Mouse (Mus musculus) CH12.LX (cell line): ENCODE results near the gene Etfdh. TPM values are rescaled to one million over a fixed set of nuclear protein-coding genes. Genes with fewer than 3 reads are reported as not detected.

Source experiments
- DNase-seq: peaks from one replicate; pipeline ENCODE4 v3.0.0-alpha.2; 2013; ENCODE audit errors: extremely low read depth
- H3K27ac ChIP-seq: 2 replicates; pipeline ENCODE4 v1.5.1; 2012; ENCODE audit warnings: low read depth, mild to moderate bottlenecking, control low read depth, moderate library complexity; ENCODE audit not compliant: insufficient read depth
- H3K27me3 ChIP-seq: replicated peaks from 2 replicates; pipeline ENCODE3; 2012; ENCODE audit warnings: inconsistent platforms
- H3K36me3 ChIP-seq, 2 experiments: replicated peaks in 1 of 2; 2 replicates each; pipeline versions ENCODE3 to v1.6.1; 2012; ENCODE audit warnings: inconsistent platforms in 1 of 2, low read length in 1 of 2, mild to moderate bottlenecking in 1 of 2, mixed read lengths in 1 of 2, moderate library complexity in 1 of 2; ENCODE audit not compliant: control insufficient read depth in 1 of 2, insufficient read depth in 1 of 2
- H3K4me1 ChIP-seq, 2 experiments: 2 replicates each; pipeline ENCODE4 v1.6.1; 2012; ENCODE audit warnings: inconsistent platforms in 1 of 2, moderate library complexity in 1 of 2; ENCODE audit not compliant: insufficient read depth in 2 of 2, control insufficient read depth in 1 of 2
- H3K4me2 ChIP-seq: 2 replicates; pipeline ENCODE4 v1.6.1; 2012; ENCODE audit warnings: low read depth, mild to moderate bottlenecking, control low read depth; ENCODE audit not compliant: poor library complexity, insufficient read depth, severe bottlenecking
- H3K4me3 ChIP-seq, 3 experiments: fragments of 150-350 bp in 1 of 3; sonication (generic) in 1 of 3; replicated peaks in 1 of 3; 2 replicates each; pipeline versions ENCODE3 to v1.5.1; 2011 to 2012; ENCODE audit warnings: low read depth in 2 of 3, low read length in 2 of 3, mild to moderate bottlenecking in 2 of 3, moderate library complexity in 2 of 3, control low read depth in 1 of 3, improper control_type of control experiment in 1 of 3, inconsistent platforms in 1 of 3, mixed read lengths in 1 of 3; ENCODE audit not compliant: poor library complexity in 1 of 3
- H3K79me2 ChIP-seq: replicated peaks from 2 replicates; pipeline ENCODE4 v1.6.1; 2012; ENCODE audit warnings: mild to moderate bottlenecking, moderate library complexity; ENCODE audit not compliant: control insufficient read depth, poor library complexity, insufficient read depth, severe bottlenecking; ENCODE audit errors: extremely low read depth
- H3K9ac ChIP-seq: 2 replicates; pipeline ENCODE4 v1.6.1; 2012; ENCODE audit warnings: low read depth, mild to moderate bottlenecking, control low read depth, moderate library complexity; ENCODE audit not compliant: insufficient read depth
- H3K9me3 ChIP-seq: replicated peaks from 2 replicates; pipeline ENCODE3; 2012; ENCODE audit warnings: low read length, inconsistent platforms, mixed read lengths
- BHLHE40 ChIP-seq: IDR thresholded peaks from 2 replicates; pipeline ENCODE4 v1.6.1; 2011; ENCODE audit warnings: mild to moderate bottlenecking, low read depth, low read length, improper control_type of control experiment
- CHD1 ChIP-seq: IDR thresholded peaks from 2 replicates; pipeline ENCODE4 v1.6.1; 2012; ENCODE audit warnings: low read depth, low read length, improper control_type of control experiment, inconsistent platforms
- CHD2 ChIP-seq: IDR thresholded peaks from 2 replicates; pipeline ENCODE4 v1.6.1; 2011; ENCODE audit warnings: low read length, improper control_type of control experiment
- CTCF ChIP-seq, 2 experiments: IDR thresholded peaks in 1 of 2; conservative IDR thresholded peaks in 1 of 2; 2 replicates each; pipeline ENCODE4 v1.5.1; 2011 to 2012; ENCODE audit warnings: low read depth in 2 of 2, low read length in 2 of 2, improper control_type of control experiment in 1 of 2, inconsistent platforms in 1 of 2, mild to moderate bottlenecking in 1 of 2, moderate library complexity in 1 of 2
- E2F4 ChIP-seq: IDR thresholded peaks from 2 replicates; pipeline ENCODE4 v1.6.1; 2011; ENCODE audit warnings: low read depth, low read length, improper control_type of control experiment; ENCODE audit not compliant: insufficient replicate concordance
- ELF1 ChIP-seq: IDR thresholded peaks from 2 replicates; pipeline ENCODE4 v1.6.1; 2014; ENCODE audit warnings: low read depth, mild to moderate bottlenecking, inconsistent platforms, low read length, improper control_type of control experiment
- EP300 ChIP-seq: IDR thresholded peaks from 2 replicates; pipeline ENCODE4 v1.6.1; 2011; ENCODE audit warnings: low read length, improper control_type of control experiment
- ETS1 ChIP-seq: conservative IDR thresholded peaks from 2 replicates; pipeline ENCODE4 v1.6.1; 2012; ENCODE audit warnings: low read depth, mild to moderate bottlenecking, inconsistent platforms, low read length, improper control_type of control experiment, moderate library complexity
- GABPA ChIP-seq: IDR thresholded peaks from 2 replicates; pipeline ENCODE4 v1.6.1; 2012; ENCODE audit warnings: low read depth, low read length, improper control_type of control experiment, inconsistent platforms; ENCODE audit not compliant: insufficient replicate concordance
- HCFC1 ChIP-seq: IDR thresholded peaks from 2 replicates; pipeline ENCODE4 v1.6.1; 2012; ENCODE audit warnings: low read depth, mild to moderate bottlenecking, inconsistent platforms, low read length, improper control_type of control experiment
- JUN ChIP-seq: IDR thresholded peaks from 2 replicates; pipeline ENCODE4 v1.6.1; 2011; ENCODE audit warnings: low read depth, mild to moderate bottlenecking, low read length, improper control_type of control experiment, moderate library complexity; ENCODE audit not compliant: insufficient read depth
- JUND ChIP-seq: conservative IDR thresholded peaks from 2 replicates; pipeline ENCODE4 v1.6.1; 2011; ENCODE audit warnings: low read depth, low read length, improper control_type of control experiment
- KAT2A ChIP-seq: IDR thresholded peaks from 2 replicates; pipeline ENCODE4 v1.6.1; 2012; ENCODE audit warnings: low read length, improper control_type of control experiment, inconsistent platforms; ENCODE audit not compliant: insufficient replicate concordance
- MAFK ChIP-seq: IDR thresholded peaks from 2 replicates; pipeline ENCODE4 v1.6.1; 2011; ENCODE audit warnings: low read length, improper control_type of control experiment; ENCODE audit not compliant: insufficient replicate concordance
- MAX ChIP-seq: IDR thresholded peaks from 2 replicates; pipeline ENCODE4 v1.6.1; 2011; ENCODE audit warnings: low read length, improper control_type of control experiment
- MXI1 ChIP-seq: IDR thresholded peaks from 2 replicates; pipeline ENCODE4 v1.6.1; 2011; ENCODE audit warnings: mild to moderate bottlenecking, low read depth, low read length, improper control_type of control experiment
- POLR2A ChIP-seq: IDR thresholded peaks from 2 replicates; pipeline ENCODE4 v1.6.1; 2011; ENCODE audit warnings: low read depth, mild to moderate bottlenecking, improper control_type of control experiment, low read length
- RAD21 ChIP-seq: IDR thresholded peaks from 2 replicates; pipeline ENCODE4 v1.6.1; 2011; ENCODE audit warnings: low read depth, mild to moderate bottlenecking, low read length, improper control_type of control experiment, moderate library complexity
- USF2 ChIP-seq: conservative IDR thresholded peaks from 2 replicates; pipeline ENCODE4 v1.6.1; 2011; ENCODE audit warnings: low read depth, low read length, improper control_type of control experiment
- ZC3H11A ChIP-seq: IDR thresholded peaks from 2 replicates; pipeline ENCODE4 v1.6.1; 2012; ENCODE audit warnings: low read depth, mild to moderate bottlenecking, inconsistent platforms, low read length, improper control_type of control experiment
- ZKSCAN1 ChIP-seq: IDR thresholded peaks from 2 replicates; pipeline ENCODE4 v1.6.1; 2012; ENCODE audit warnings: low read depth, inconsistent platforms, low read length, improper control_type of control experiment, borderline replicate concordance
- dilution Hi-C: fragments of 300-500 bp; cut with MboI; formaldehyde crosslinking; loops from 2 replicates; pipeline ENCODE4 v1.14.3; 2020; ENCODE audit warnings: low sequenced_read_pairs; ENCODE audit not compliant: extremely low pct_unique_long_range_greater_than_20kb, extremely low pct_ligation_motif_present
- in situ Hi-C: fragments of 300-500 bp; cut with MboI; formaldehyde crosslinking; loops from 3 replicates; pipeline ENCODE4 v1.14.3; 2019; ENCODE audit warnings: low sequenced_read_pairs, low pct_ligation_motif_present, low pct_unique_long_range_greater_than_20kb, mixed read lengths
- polyA plus RNA-seq: library from polyadenylated mRNA; unstranded; fragments of >175 nt; gene quantifications from 2 replicates; pipeline ENCODE4 v1.2.1, GENCODE M21; 2012; ENCODE audit warnings: low read depth; ENCODE audit not compliant: insufficient read length
- total RNA-seq, 2 experiments: library from RNA; depleted of rRNA; stranded (reverse); fragments of 300-350 nt in 1 of 2; fragments of >200 nt in 1 of 2; gene quantifications; 2 replicates each; pipeline ENCODE4 v1.2.3; 2012 to 2014

The Etfdh gene
- total and polyA plus RNA-seq, 3 experiments: 22.0 to 32.1 (median 22.4) TPM

DNA sequence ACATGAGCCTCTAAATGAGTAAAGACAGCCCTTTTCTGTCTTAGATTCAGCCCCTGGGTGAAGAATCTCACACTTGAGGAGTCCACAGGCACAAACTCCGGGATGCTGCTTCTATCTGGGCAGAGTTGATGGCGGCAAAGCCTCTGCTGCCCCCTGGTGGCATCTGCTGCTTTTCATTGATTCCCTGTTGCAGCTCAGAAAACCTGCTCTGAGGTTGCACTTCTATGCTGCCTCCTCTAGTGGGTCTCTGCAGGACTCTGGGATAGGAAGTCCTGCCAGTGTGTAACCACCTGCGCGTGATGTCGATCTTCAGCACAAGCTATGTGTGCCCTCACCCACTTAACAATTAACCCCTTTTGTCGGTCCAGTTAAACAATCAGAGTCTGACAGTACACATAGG is 42.5 kb downstream of the Etfdh start (continued):
- TF ChIP-seq ZKSCAN1 (no peak), MAX (no peak), E2F4 (no peak), ELF1 (peak; percentile 61; the same call in 1 of the 2 replicates), BHLHE40 (peak; percentile 61)

DNA sequence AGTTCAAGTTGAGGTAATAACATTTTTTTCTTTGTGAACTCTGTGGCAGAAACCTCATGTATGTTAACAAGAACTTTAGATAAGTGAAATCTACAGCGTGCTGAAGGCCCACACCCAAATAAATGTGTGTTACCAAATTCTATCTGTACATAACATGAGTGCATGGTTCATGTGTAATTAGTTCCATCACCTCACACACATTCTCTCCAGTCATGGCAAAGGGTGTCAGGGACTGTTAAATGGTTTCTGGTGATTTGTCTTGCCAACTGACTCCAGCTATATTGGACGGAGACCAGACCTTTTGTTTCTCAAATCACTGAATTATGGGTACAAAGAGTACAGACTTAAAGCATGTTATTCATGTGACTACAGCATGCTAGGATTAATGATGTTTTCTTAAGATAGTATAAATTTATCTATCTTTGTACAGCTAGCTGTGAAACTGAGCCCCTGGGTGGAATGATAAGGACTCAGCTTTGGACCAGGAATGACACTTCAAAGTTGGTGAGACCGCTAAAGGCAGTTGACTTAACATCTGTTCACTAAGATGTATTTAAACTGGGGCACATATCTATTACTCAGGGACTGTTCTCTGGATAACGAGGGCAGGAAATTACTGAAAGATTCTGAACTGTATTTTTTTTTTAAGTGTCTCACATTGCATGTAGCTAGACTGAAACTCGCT is 49.3 kb downstream of the Etfdh start:
- TF ChIP-seq CHD1 (no peak), RAD21 (no peak), JUN (no peak), CHD2 (no peak), KAT2A (no peak), ELF1 (no peak), CTCF (conservative IDR thresholded peaks at IDR 0.05 in 1 of 2, IDR thresholded peaks at IDR 0.05 in 1 of 2; ENCODE audit: low read depth in 2 of 2, low read length in 2 of 2) (no peak), GABPA (no peak), EP300 (no peak), POLR2A (no peak), ZC3H11A (no peak)
- TF ChIP-seq, all 38 proteins: peak for 0
- Histone ChIP-seq H3K36me3 (no peaks in the 10 kb centered on the region), H3K27me3 (peaks cover 47% of the 10 kb centered on the region), H3K9me3 (no peaks in the 10 kb centered on the region), H3K27ac (no peak overlapping the region), H3K9ac (no peak overlapping the region), H3K79me2 (no peaks in the 10 kb centered on the region), H3K4me2 (no peak overlapping the region), H3K4me3 (no peak overlapping the region), H3K4me1 (no peaks in the 10 kb centered on the region)
- in situ Hi-C loops: loop anchor here (25.0 kb wide), 1 partner anchor 618 kb away; no protein-coding TSS in a partner anchor
- dilution Hi-C loops: loop anchor here (25.0 kb wide), 1 partner anchor 368 kb away; no protein-coding TSS in a partner anchor
- no peak for DNase-seq

GRCm38 (mm10) chr3:79578164-79578563 is 51.1 kb downstream of the Etfdh start:
- H3K4me2 ChIP-seq: no peak overlapping the region
- dilution Hi-C loops: loop anchor here (25.0 kb wide), 1 partner anchor 366 kb away; no protein-coding TSS in a partner anchor
- in situ Hi-C loops: loop anchor here (25.0 kb wide), 1 partner anchor 616 kb away; no protein-coding TSS in a partner anchor
- no peak overlapping the region for H3K9ac ChIP-seq
- no peaks in the 10 kb centered on the region for H3K36me3 ChIP-seq
- no peak for TF ChIP-seq E2F4
- TF ChIP-seq HCFC1: no peak
- no peak for TF ChIP-seq MXI1
- TF ChIP-seq ETS1: no peak
- TF ChIP-seq MAFK: no peak
- TF ChIP-seq GABPA: no peak
- TF ChIP-seq JUND: no peak
- TF ChIP-seq ZKSCAN1: no peak
- TF ChIP-seq RAD21: no peak
- TF ChIP-seq USF2: no peak
- DNase-seq: no peak
- H3K27ac ChIP-seq: no peak overlapping the region
- H3K79me2 ChIP-seq: no peaks in the 10 kb centered on the region
- peaks cover 48% of the 10 kb centered on the region for H3K27me3 ChIP-seq
- H3K4me1 ChIP-seq: no peaks in the 10 kb centered on the region
- H3K9me3 ChIP-seq: no peaks in the 10 kb centered on the region
- H3K4me3 ChIP-seq: no peak overlapping the region
